Mouse (Mus musculus) adrenal gland, postnatal 0 days (tissue): ENCODE data around the gene Cpne7. TPM values are rescaled to one million over a fixed set of nuclear protein-coding genes. Genes with fewer than 3 reads are reported as not detected.

Experiments
- microRNA-seq: library from miRNA; unstranded; fragments of <30 nt; microRNA quantifications from one replicate; pipeline ENCODE4, GENCODE M21; 2016; ENCODE audit warnings: borderline replicate concordance; ENCODE audit not compliant: insufficient number of aligned reads
- polyA plus RNA-seq: library from polyadenylated mRNA; unstranded; fragments of >200 nt; fragmentation: Nextera tagmentation; extraction: Ambion mirVana; gene quantifications from 2 replicates; pipeline ENCODE4 v1.2.1, GENCODE M21; 2015

The Cpne7 gene
- 1.9 and 2.1 TPM in 2 replicates for polyA plus RNA-seq

GRCm38 (mm10) chr8:123117127-123117731 is at the start of gene Cpne7:
TSS of gene Cpne7 (plus strand) at chr8:123117374.

GRCm38 (mm10) chr8:123101735-123102685 is 15.2 kb upstream of the Cpne7 start, which contains the start of gene Rpl13:
TSS of gene Rpl13 (plus strand) at chr8:123102350.

GRCm38 (mm10) chr8:123157888-123158465 is 40.8 kb downstream of the Cpne7 start, which contains the start of gene Sult5a1:
TSS of gene Sult5a1 (minus strand) at chr8:123158315.

Small RNAs within 50 kb of the gene (microRNA-seq; reads per million reads assigned to microRNA genes)
- gene Mir7079, result not detected
- gene Mir7080, result 1.1 reads per million

Other genes starting within 250 kb of the Cpne7 start
- 49.6 and 63.9 TPM in 2 replicates for gene Ankrd11, start 75.1 kb upstream of the Cpne7 start, polyA plus RNA-seq
- gene Spg7, start 54.4 kb upstream of the Cpne7 start, polyA plus RNA-seq, result 30.4 and 53.2 TPM in 2 replicates
- 1,556 and 1,800 TPM in 2 replicates for gene Rpl13, start 15.0 kb upstream of the Cpne7 start, polyA plus RNA-seq
- 32.0 and 64.8 TPM in 2 replicates for gene Sult5a1, start 40.9 kb downstream of the Cpne7 start, polyA plus RNA-seq
- gene Dpep1, start 68.9 kb downstream of the Cpne7 start, polyA plus RNA-seq, result 39.7 and 90.2 TPM in 2 replicates
- 135 and 154 TPM in 2 replicates for gene Chmp1a, start 95.4 kb downstream of the Cpne7 start, polyA plus RNA-seq
- 4.3 and 5.1 TPM in 2 replicates for gene Spata33, start 95.5 kb downstream of the Cpne7 start, polyA plus RNA-seq
- 27.2 and 30.8 TPM in 2 replicates for gene Cdk10, start 107.5 kb downstream of the Cpne7 start, polyA plus RNA-seq
- gene Spata2l, start 118.9 kb downstream of the Cpne7 start, polyA plus RNA-seq, result 3.3 and 8.4 TPM in 2 replicates
- gene Zfp276, start 136.8 kb downstream of the Cpne7 start, polyA plus RNA-seq, result 11.6 and 13.3 TPM in 2 replicates
- gene Vps9d1, start 137.0 kb downstream of the Cpne7 start, polyA plus RNA-seq, result 17.0 and 18.7 TPM in 2 replicates
- gene Fanca, start 201.2 kb downstream of the Cpne7 start, polyA plus RNA-seq, result 5.5 and 11.5 TPM in 2 replicates
- gene Spire2, start 215.3 kb downstream of the Cpne7 start, polyA plus RNA-seq, result 4.2 and 6.7 TPM in 2 replicates